Mouse (Mus musculus): ENCODE data around the gene Wdr83os.

The Wdr83os gene

GRCm38 (mm10) chr8:85088771-85089170 is 8.2 kb downstream of the Wdr83os start:
- TF ChIP-seq GATA4 (IDR thresholded peaks at IDR 0.05; ENCODE audit: insufficient replicate concordance, low read length), result no peak

- no peak for TF ChIP-seq GATA4 (IDR thresholded peaks at IDR 0.05; ENCODE audit: insufficient replicate concordance, low read length)
These were observed 10.3 kb downstream of the Wdr83os start for GRCm38 (mm10) chr8:85090856-85091255.

- TF ChIP-seq GATA4 (IDR thresholded peaks at IDR 0.05; ENCODE audit: insufficient replicate concordance, low read length), result no peak
These were observed 11.1 kb downstream of the Wdr83os start for GRCm38 (mm10) chr8:85091526-85092090.

GRCm38 (mm10) chr8:85095051-85095450 is 14.5 kb downstream of the Wdr83os start:
- TF ChIP-seq GATA4 (IDR thresholded peaks at IDR 0.05; ENCODE audit: insufficient replicate concordance, low read length), result no peak

- TF ChIP-seq GATA4 (IDR thresholded peaks at IDR 0.05; ENCODE audit: insufficient replicate concordance, low read length), result no peak
These were observed 15.0 kb downstream of the Wdr83os start for GRCm38 (mm10) chr8:85095566-85095965.

GRCm38 (mm10) chr8:85096196-85096595 is 15.7 kb downstream of the Wdr83os start:
- no peak for TF ChIP-seq GATA4 (IDR thresholded peaks at IDR 0.05; ENCODE audit: insufficient replicate concordance, low read length)

GRCm38 (mm10) chr8:85096850-85097249 is 16.3 kb downstream of the Wdr83os start:
- TF ChIP-seq GATA4 (IDR thresholded peaks at IDR 0.05; ENCODE audit: insufficient replicate concordance, low read length), result no peak

GRCm38 (mm10) chr8:85100076-85100665 is 19.6 kb downstream of the Wdr83os start:
- TF ChIP-seq GATA4 (IDR thresholded peaks at IDR 0.05; ENCODE audit: insufficient replicate concordance, low read length), result no peak

GRCm38 (mm10) chr8:85113241-85113640 is 32.7 kb downstream of the Wdr83os start:
- TF ChIP-seq GATA4 (IDR thresholded peaks at IDR 0.05; ENCODE audit: insufficient replicate concordance, low read length), result no peak

- no peak for TF ChIP-seq GATA4 (IDR thresholded peaks at IDR 0.05; ENCODE audit: insufficient replicate concordance, low read length)
These were observed 35.0 kb downstream of the Wdr83os start for GRCm38 (mm10) chr8:85115501-85115900.

- no peak for TF ChIP-seq GATA4 (IDR thresholded peaks at IDR 0.05; ENCODE audit: insufficient replicate concordance, low read length)
These were observed 36.4 kb downstream of the Wdr83os start for GRCm38 (mm10) chr8:85116984-85117383.

- TF ChIP-seq GATA4 (IDR thresholded peaks at IDR 0.05; ENCODE audit: insufficient replicate concordance, low read length), result no peak
These were observed 38.8 kb downstream of the Wdr83os start for GRCm38 (mm10) chr8:85119052-85119981.

- TF ChIP-seq GATA4 (IDR thresholded peaks at IDR 0.05; ENCODE audit: insufficient replicate concordance, low read length), result no peak
These were observed 42.5 kb downstream of the Wdr83os start, which contains the start of gene Zfp791 for GRCm38 (mm10) chr8:85122995-85123394. TSS of gene Zfp791 (minus strand) at chr8:85123095.

GRCm38 (mm10) chr8:85123691-85124090 is 43.2 kb downstream of the Wdr83os start:
- TF ChIP-seq GATA4 (IDR thresholded peaks at IDR 0.05; ENCODE audit: insufficient replicate concordance, low read length), result no peak
